Mouse (Mus musculus): ENCODE measurements around the gene Cabcoco1. TPM values are rescaled to one million over a fixed set of nuclear protein-coding genes. Genes with fewer than 3 reads are reported as not detected.

Gene Cabcoco1
- total and polyA plus RNA-seq, 3 experiments = not detected

GRCm38 (mm10) chr10:68501067-68501466 lies 40.6 kb downstream of the Cabcoco1 start:
- no peaks in the 10 kb centered on the region for H3K27me3 ChIP-seq (ENCODE audit: insufficient read depth, low read length)
- no peak for DNase-seq (ENCODE audit: low spot score)
- H3K4me1 ChIP-seq (ENCODE audit: insufficient read depth, low read depth, low read length) = no peaks in the 10 kb centered on the region
- peaks cover 51% of the 10 kb centered on the region for H3K9me3 ChIP-seq (replicated peaks)
- H3K36me3 ChIP-seq (replicated peaks) = no peaks in the 10 kb centered on the region
- no peak overlapping the region for H3K4me3 ChIP-seq (ENCODE audit: low read depth, low read length)
- no peak for ATAC-seq (ENCODE audit: extremely low read depth, insufficient number of reproducible peaks, low FRiP score, poor library complexity, severe bottlenecking)
- TF ChIP-seq GATA2 (IDR thresholded peaks at IDR 0.05; ENCODE audit: borderline replicate concordance, low read depth, low read length) (no peak), GATA1 (IDR thresholded peaks at IDR 0.05; ENCODE audit: borderline replicate concordance, low read length) (no peak), CTCF (IDR thresholded peaks at IDR 0.05; ENCODE audit: low read depth, low read length) (no peak), TAL1 (conservative IDR thresholded peaks at IDR 0.05; ENCODE audit: low read depth, low read length) (no peak), POLR2AphosphoS5 (IDR thresholded peaks at IDR 0.05; ENCODE audit: insufficient replicate concordance, low read depth, low read length) (no peak)

- no peaks in the 10 kb centered on the region for H3K36me3 ChIP-seq (replicated peaks)
- no peaks in the 10 kb centered on the region for H3K4me1 ChIP-seq (ENCODE audit: insufficient read depth, low read depth, low read length)
- no peak for DNase-seq (ENCODE audit: low spot score)
- no peak for ATAC-seq (ENCODE audit: extremely low read depth, insufficient number of reproducible peaks, low FRiP score, poor library complexity, severe bottlenecking)
- no peak for TF ChIP-seq GATA1 (IDR thresholded peaks at IDR 0.05; ENCODE audit: borderline replicate concordance, low read length)
- TF ChIP-seq TAL1 (conservative IDR thresholded peaks at IDR 0.05; ENCODE audit: low read depth, low read length) = no peak
- TF ChIP-seq CTCF (IDR thresholded peaks at IDR 0.05; ENCODE audit: low read depth, low read length) = no peak
- no peak for TF ChIP-seq POLR2AphosphoS5 (IDR thresholded peaks at IDR 0.05; ENCODE audit: insufficient replicate concordance, low read depth, low read length)
- TF ChIP-seq GATA2 (IDR thresholded peaks at IDR 0.05; ENCODE audit: borderline replicate concordance, low read depth, low read length) = no peak
- no peaks in the 10 kb centered on the region for H3K27me3 ChIP-seq (ENCODE audit: insufficient read depth, low read length)
- peaks cover 44% of the 10 kb centered on the region for H3K9me3 ChIP-seq (replicated peaks)
- no peak overlapping the region for H3K4me3 ChIP-seq (ENCODE audit: low read depth, low read length)
Observed at GRCm38 (mm10) chr10:68495246-68495645, 46.5 kb downstream of the Cabcoco1 start.

DNA sequence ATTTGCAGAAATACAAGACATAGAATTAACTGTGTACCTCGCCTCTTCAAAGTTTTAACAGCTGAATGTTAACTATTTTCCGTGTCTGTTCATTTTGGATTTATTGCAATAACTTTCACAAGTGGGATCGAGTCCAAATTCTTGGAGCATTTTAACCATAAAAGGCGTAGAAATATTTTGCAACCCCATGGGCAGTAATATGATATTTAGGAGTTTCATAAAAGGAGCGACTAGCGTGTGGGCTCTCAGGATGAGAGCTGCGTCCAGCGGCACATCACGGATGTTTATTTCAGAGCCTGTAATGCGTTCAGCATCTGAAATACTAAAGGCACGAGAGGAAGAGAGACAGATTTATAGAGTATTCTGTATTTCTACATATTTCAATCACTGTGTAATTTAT lies 50.1 kb downstream of the Cabcoco1 start:
- TF ChIP-seq GATA1 (IDR thresholded peaks at IDR 0.05; ENCODE audit: borderline replicate concordance, low read length) (no peak), CTCF (IDR thresholded peaks at IDR 0.05; ENCODE audit: low read depth, low read length) (no peak), GATA2 (IDR thresholded peaks at IDR 0.05; ENCODE audit: borderline replicate concordance, low read depth, low read length) (no peak), POLR2AphosphoS5 (IDR thresholded peaks at IDR 0.05; ENCODE audit: insufficient replicate concordance, low read depth, low read length) (no peak), TAL1 (conservative IDR thresholded peaks at IDR 0.05; ENCODE audit: low read depth, low read length) (no peak)
- no peaks in the 10 kb centered on the region for H3K36me3 ChIP-seq (replicated peaks)
- no peak for ATAC-seq (ENCODE audit: extremely low read depth, insufficient number of reproducible peaks, low FRiP score, poor library complexity, severe bottlenecking)

DNA sequence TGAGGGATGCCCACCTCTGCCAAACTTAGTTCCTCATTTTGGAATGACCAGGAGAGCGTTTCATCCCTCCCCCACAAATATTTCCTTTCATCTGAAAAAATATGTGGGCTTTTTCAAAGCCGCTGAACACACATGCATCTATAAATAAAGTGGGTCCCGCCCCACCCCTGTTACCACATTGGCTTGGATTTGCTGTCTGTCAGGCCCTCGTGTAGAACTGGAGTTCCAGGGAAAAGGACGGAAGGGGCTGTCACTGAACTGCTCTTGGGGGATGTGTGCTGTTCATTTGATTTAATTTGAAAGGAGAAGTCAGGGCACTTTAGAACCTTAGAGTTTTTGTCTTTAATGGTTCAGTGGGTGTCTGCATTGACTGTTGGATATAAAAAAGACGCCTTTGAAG lies 50.9 kb downstream of the Cabcoco1 start:
- Histone ChIP-seq H3K36me3 (replicated peaks) (no peaks in the 10 kb centered on the region), H3K4me1 (ENCODE audit: insufficient read depth, low read depth, low read length) (no peaks in the 10 kb centered on the region), H3K27me3 (ENCODE audit: insufficient read depth, low read length) (no peaks in the 10 kb centered on the region), H3K4me3 (ENCODE audit: low read depth, low read length) (no peak overlapping the region), H3K9me3 (replicated peaks) (peaks cover 43% of the 10 kb centered on the region)
- ATAC-seq (ENCODE audit: extremely low read depth, insufficient number of reproducible peaks, low FRiP score, poor library complexity, severe bottlenecking) (no peak), DNase-seq (ENCODE audit: low spot score) (no peak)
- TF ChIP-seq TAL1 (conservative IDR thresholded peaks at IDR 0.05; ENCODE audit: low read depth, low read length) = no peak
- TF ChIP-seq CTCF (IDR thresholded peaks at IDR 0.05; ENCODE audit: low read depth, low read length) = no peak
- no peak for TF ChIP-seq POLR2AphosphoS5 (IDR thresholded peaks at IDR 0.05; ENCODE audit: insufficient replicate concordance, low read depth, low read length)
- no peak for TF ChIP-seq GATA1 (IDR thresholded peaks at IDR 0.05; ENCODE audit: borderline replicate concordance, low read length)
- TF ChIP-seq GATA2 (IDR thresholded peaks at IDR 0.05; ENCODE audit: borderline replicate concordance, low read depth, low read length) = no peak

More for the DNA sequence above, 50.1 kb downstream of the Cabcoco1 start:
- Histone ChIP-seq H3K9me3 (replicated peaks) (peaks cover 41% of the 10 kb centered on the region), H3K4me1 (ENCODE audit: insufficient read depth, low read depth, low read length) (no peaks in the 10 kb centered on the region), H3K27me3 (ENCODE audit: insufficient read depth, low read length) (no peaks in the 10 kb centered on the region), H3K4me3 (ENCODE audit: low read depth, low read length) (no peak overlapping the region)
- DNase-seq (ENCODE audit: low spot score) = no peak

DNA sequence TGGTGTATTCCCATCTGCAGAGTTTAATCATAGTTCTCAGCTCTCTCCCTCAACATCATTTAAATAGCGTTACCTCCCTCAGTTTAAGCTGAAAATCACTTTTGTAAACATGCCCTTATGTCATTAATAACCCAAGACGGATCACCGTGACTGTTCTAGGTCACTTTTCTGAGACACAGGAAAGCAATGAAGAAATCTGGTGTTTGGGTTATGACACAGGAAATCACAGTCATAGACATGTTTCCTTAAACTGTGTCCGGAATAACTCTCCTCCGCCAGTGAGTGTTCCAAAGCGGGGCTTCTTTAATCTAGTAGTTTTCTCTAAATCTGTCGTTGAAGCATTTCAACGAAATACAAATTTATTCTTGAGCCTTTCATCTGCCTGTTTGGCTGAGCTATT lies 68.9 kb downstream of the Cabcoco1 start:
- no peak for ATAC-seq (ENCODE audit: extremely low read depth, insufficient number of reproducible peaks, low FRiP score, poor library complexity, severe bottlenecking)
- H3K9me3 ChIP-seq (replicated peaks) = peaks cover 20% of the 10 kb centered on the region
- no peak for DNase-seq (ENCODE audit: low spot score)
- TF ChIP-seq CTCF (IDR thresholded peaks at IDR 0.05; ENCODE audit: low read depth, low read length) = no peak
- no peak for TF ChIP-seq POLR2AphosphoS5 (IDR thresholded peaks at IDR 0.05; ENCODE audit: insufficient replicate concordance, low read depth, low read length)
- no peak for TF ChIP-seq TAL1 (conservative IDR thresholded peaks at IDR 0.05; ENCODE audit: low read depth, low read length)
- TF ChIP-seq GATA2 (IDR thresholded peaks at IDR 0.05; ENCODE audit: borderline replicate concordance, low read depth, low read length) = no peak
- no peak for TF ChIP-seq GATA1 (IDR thresholded peaks at IDR 0.05; ENCODE audit: borderline replicate concordance, low read length)
- no peak overlapping the region for H3K4me3 ChIP-seq (ENCODE audit: low read depth, low read length)
- no peaks in the 10 kb centered on the region for H3K36me3 ChIP-seq (replicated peaks)
- no peaks in the 10 kb centered on the region for H3K4me1 ChIP-seq (ENCODE audit: insufficient read depth, low read depth, low read length)
- H3K27me3 ChIP-seq (ENCODE audit: insufficient read depth, low read length) = no peaks in the 10 kb centered on the region

DNA sequence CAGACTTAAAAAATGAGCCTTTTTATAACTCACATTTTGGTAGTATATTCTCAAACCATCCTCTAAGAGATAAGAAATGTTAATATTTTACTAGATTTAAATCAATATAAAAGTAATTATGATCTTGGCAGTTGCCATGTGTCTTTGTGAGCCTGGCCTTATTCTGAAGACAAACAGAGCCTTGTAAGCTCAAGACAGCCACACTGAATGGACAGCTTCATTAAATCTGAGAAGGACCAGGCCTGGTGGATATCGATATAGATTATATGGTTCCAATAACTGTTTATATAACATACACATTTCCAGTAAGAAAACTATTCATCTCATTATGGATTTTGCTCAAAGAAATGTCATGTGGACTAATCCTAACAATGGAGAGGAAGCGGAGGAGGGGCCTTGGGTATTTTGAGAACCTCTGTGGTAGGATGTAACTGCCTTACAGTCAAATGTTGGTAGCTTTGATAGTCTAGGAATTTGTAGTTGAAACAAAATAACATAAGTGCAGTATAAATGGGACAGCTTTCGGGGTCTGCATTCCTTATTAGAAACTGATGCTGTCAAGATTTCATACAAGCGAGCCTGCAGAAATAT lies 75.9 kb downstream of the Cabcoco1 start:
- Histone ChIP-seq H3K4me3 (ENCODE audit: low read depth, low read length) (no peak overlapping the region), H3K9me3 (replicated peaks) (peaks cover 23% of the 10 kb centered on the region), H3K27me3 (ENCODE audit: insufficient read depth, low read length) (no peaks in the 10 kb centered on the region), H3K4me1 (ENCODE audit: insufficient read depth, low read depth, low read length) (no peaks in the 10 kb centered on the region), H3K36me3 (replicated peaks) (no peaks in the 10 kb centered on the region)
- no peak for ATAC-seq (ENCODE audit: extremely low read depth, insufficient number of reproducible peaks, low FRiP score, poor library complexity, severe bottlenecking)
- no peak for TF ChIP-seq GATA1 (IDR thresholded peaks at IDR 0.05; ENCODE audit: borderline replicate concordance, low read length)
- no peak for DNase-seq (ENCODE audit: low spot score)

Data from G1E (cell line).